Mouse (Mus musculus) cerebellum, postnatal 25 days (tissue): ENCODE measurements around the gene Got1.

ENCODE experiments used
- DNase-seq, 2 experiments: peaks; one replicate each; pipeline ENCODE4 v3.0.0; 2021; ENCODE audit warnings: mixed read lengths in 2 of 2

Gene Got1

DNA sequence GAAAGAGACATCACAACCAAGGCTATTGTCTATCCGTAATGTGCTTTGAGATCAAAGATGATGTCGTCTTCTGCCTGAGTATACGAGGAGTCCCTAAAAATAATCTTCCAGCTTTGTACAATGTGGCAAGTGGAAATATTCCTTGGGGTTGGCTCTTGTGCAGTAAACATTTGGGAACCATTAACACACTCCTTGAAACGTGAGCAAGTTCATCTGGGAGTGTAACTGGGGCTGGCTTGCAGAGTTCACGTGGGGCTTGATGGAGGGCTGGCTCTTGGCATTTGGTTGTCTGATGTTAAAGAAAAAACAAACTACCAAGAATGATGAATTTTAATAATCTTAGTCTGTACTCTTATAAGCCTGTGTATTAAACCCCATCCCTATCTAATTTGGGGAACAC lies 45.0 kb downstream of the Got1 start:
- DNase-seq, result no peak

- peak; percentile 80 to 91 for DNase-seq
These were observed 45.5 kb downstream of the Got1 start for GRCm38 (mm10) chr19:43478891-43479290.

DNA sequence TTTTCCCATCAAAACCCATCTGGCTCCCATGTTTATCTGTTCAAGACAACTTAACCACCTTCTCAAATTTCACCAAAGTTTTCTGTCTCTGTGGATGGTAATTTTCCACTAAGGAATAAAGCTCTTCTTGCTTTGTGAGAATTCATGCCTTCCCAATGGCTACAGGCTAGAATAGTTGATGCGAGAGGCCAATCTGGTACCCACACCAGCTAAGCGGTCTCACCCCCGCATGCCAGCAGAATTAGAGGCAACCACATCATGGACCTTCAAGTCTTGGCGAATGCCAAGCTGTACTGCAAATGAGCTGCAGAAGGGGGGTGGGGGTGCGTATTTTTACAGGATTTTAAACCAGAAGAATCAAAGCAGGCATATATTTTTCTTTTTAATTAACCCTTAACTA lies 47.0 kb downstream of the Got1 start:
- no peak for DNase-seq

DNA sequence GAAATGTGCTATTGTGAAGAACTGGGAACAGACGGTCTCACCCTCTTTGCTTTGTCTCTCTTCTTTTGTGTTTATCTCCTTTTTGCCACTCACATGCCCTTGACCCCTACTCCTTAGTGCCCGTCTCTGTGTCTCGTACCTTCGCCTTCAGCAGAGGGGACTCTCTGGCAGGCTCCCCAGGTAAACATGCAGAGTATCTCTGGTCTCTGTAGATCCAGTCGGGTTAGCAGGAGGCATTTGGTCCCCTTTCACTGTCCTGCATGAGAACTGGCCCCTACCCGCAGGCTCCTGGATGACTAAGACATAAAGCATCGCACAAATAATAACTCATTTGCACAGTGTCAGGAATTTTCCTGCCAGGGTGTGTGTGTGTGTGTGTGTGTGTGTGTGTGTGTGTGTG lies 48.3 kb downstream of the Got1 start:
- DNase-seq, result no peak

- peak; percentile 52 to 54 for DNase-seq
These were observed 48.8 kb downstream of the Got1 start for GRCm38 (mm10) chr19:43475642-43476041.

DNA sequence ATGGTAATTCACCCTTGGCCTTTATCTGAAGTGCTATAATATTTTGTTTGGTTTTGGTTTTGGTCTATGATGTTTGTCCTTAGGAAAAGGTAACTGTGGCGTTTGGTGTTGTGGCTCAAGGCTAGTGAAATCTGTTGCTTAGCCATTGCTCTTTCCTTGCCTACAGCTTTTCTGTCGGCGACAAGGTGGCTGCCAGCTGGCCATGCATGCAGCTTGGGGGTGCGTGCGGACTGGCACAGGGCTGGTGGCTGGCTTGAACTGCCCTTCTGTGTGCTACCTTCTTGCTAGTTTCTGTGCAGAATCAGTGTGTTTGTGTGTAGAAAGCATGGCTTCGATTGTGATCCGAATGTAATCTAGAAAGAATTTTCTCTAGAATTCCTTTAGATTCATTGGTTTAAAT lies 51.6 kb downstream of the Got1 start:
- peak; percentile 86 to 89 for DNase-seq

DNA sequence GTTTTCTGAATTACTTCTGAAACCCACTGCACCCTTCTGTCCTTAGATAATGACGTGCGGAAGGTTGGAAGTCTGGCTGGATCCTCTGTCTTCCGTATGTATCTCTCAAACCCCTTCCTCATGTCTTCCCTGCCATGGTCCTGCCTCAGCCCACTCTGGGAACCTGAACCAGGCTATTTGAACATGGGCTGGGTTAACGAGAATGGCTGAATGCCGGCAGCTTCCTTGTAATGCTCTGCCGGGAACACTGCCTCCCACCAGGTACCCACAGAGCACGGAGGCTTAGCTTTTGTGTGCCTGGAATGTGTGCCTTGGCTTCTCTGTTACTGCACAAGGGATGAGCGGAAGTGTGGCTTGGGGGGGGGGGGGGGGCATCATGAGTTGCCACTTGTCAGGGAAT lies 52.1 kb downstream of the Got1 start:
- DNase-seq, result peak in 1 of 2 experiments; percentile 33

- no peak for DNase-seq
These were observed 55.1 kb downstream of the Got1 start for GRCm38 (mm10) chr19:43469333-43469732.

DNA sequence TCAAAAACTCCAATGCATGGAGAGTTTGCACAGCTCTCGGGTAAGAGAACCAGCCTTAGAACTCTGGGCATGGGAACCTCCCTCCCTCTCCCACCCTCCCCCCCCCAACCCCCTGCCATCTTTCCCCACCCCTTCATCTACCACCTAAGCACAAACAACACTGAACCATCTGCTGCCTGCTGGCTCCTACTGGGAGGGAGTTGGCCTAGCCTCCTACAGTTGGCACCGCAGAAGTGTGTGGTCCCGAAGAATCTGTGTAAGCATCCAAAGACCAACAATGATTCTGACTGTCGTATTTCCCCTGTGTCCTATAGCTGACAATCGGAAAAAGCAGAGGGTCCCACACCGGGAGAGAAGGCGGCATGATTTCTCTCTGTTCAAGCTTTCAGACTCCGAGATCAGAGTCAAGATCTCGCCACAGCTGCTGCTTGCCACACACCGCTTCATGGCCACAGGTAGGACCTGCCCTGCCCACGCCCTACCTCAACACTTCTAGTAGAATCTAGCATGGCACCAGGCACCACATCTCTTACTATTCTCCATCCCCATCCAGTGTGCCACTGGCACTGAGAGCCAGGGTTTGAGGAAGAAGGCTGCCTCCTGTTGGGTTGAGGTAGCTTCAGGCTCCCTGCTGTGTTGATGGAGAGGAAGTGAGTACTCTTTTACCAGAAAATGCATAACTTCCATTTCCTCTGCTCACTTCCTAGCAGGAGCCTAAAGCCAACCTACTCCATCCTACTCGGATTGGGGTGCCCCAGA lies 56.3 kb downstream of the Got1 start:
- DNase-seq, result peak; percentile 87 to 89

DNA sequence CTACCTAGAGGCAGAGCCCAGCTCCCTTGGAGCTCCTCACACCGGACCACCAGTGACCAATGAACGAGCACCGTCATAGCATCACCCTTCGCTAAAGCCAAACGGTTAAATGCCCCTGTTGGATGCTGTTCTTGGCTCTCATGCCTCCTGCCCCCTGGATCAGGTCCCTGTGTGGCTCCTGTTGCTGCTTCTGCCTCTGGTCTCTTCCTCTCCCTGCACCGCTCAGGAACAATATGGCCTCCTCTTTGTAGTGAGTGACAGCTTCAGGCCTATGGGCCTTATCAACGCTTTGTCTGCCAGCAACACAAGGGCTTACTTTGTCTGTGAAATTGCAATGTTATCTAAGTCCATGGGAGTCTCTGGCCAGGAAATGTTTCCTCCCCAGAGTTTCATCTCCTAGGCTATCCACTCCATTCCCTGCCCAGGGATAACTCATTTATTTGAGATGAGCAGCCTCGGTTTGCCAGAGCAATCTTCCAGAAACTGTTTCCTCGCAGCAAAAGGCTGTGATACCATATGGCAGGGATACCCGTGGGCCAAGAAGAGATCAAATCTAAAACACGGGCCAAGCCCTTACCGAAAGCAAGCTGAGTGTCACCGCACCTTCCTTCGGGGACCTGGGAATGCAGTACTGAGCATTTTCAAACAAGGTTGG lies 58.7 kb downstream of the Got1 start:
- DNase-seq, result peak; percentile 83 to 86

GRCm38 (mm10) chr19:43465076-43465475 lies 59.3 kb downstream of the Got1 start:
- no peak for DNase-seq

GRCm38 (mm10) chr19:43464294-43464687 lies 60.1 kb downstream of the Got1 start:
- no peak for DNase-seq

DNA sequence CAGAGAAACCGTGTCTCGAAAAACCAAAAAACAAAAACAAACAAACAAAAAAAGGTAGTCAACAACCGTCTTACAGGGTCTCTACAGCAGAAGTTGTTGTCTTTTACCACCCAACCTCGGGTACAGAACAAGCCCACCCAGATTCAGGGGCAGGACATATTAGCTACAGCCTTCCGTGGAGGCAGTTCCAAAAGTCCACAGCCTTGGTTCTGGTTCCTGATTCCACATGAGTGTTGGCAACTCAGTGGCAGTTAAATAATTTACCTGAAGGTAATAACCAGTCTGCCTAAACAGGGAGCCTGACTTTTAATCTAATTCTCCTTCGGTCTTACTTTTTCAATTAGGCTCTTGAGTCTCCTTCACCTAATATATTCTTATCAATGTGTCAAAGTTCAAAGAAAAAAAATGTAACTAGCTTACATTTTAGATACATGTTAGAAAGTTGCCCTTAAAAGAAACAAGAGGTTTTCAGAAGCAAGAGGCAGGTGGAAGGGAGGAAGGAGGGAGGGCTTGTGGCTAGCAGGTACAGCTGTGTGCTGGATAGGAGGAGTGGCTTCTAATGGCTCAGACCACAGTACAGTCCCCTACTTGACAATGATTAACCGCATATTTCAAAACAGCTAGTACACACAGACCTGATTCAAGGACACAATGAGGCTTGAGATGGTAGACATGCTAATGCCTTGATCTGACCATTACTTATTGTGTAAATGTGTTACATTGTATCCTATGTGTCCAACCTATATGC lies 60.7 kb downstream of the Got1 start:
- no peak for DNase-seq

- DNase-seq, result no peak
These were observed 62.3 kb downstream of the Got1 start for GRCm38 (mm10) chr19:43462141-43462540.

DNA sequence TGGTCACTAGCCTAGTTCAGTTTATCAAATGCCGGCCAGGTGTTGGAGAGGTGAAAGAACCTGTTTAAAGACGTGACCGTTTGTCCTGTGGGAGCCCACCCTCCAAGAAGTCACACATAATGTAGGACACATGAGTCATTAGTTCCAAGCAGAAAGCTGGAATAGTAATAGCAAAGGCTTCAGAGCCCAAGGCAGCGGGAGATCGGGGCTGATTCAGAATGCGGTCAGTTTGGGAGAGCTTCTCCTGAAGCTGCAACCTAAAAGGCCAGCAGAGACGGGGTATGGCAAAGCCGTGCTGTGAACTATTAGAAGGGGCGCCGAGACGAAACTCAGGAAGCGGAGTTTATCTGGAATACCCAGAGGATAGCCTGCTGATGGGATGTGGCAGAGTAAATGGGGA lies 63.9 kb downstream of the Got1 start:
- DNase-seq, result peak in 1 of 2 experiments; percentile 25

DNA sequence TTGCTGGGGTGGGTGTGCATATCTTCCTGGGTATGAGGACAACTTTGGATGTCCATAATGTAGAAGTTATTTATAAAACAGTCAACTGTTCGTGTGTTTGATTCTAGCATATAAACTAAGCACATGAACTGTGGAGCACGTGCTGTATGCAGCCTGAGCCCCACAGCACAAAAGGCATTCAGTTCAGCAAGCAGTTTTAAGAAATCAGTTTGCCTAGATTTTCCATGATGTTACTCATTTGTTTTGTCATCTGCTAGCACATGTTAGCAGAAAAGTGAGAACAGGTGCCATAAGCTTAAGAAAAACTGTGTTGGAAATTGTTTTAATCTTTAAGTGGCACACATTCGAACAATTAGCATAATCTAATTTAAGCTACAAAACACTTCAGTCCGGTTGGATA lies 64.5 kb downstream of the Got1 start:
- no peak for DNase-seq

DNA sequence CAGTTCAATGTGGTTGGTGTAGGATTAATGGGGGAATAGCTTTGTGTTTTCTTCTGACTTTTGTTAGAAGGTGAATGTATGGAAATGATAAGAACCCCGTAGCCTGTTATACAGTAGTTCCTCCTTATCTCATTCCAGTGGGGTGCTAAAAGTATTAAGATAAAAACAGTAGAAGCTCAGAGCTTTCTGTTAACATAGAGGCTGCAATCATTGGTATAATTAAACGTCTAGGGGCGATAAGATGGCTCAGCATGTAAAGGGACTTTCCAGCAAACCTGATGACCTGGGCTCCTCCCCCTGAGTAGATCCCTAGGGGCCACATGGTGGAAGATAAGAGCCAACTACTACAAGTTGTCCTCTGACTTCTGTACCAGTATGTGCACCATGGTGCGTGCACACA lies 71.4 kb downstream of the Got1 start:
- DNase-seq, result no peak

DNA sequence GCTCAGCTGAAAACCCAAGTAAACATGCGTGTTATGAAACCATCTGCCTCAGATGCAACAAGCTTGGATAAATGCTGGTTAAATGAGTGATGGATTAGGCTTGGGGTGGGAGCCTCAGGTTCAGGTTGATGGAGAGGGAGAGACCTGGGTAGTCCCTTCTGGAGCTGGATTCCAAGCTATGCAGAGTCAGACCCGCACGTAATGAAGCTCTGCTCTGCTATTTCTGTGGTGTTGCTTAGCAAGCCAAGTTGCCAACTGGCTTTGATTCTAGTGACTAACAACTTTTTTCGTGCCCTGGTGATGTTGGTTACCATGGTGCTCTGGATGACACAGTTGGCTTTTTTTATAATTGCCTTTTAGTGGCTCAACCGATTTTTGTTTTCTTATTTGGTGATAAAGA lies 72.2 kb downstream of the Got1 start:
- peak in 1 of 2 experiments; percentile 39 for DNase-seq

- DNase-seq, result no peak
These were observed 72.8 kb downstream of the Got1 start for GRCm38 (mm10) chr19:43451563-43451962.
